Mouse (Mus musculus) layer of hippocampus, adult 9-11 months (tissue): Measurements from ENCODE around the gene Hnrnpk.
"Not testable (repeated sequence)": the region's sequence is repeated elsewhere in the genome, so short reads cannot be mapped to it uniquely, and the experiment has no call there.

ENCODE experiments used
- DNase-seq: peaks from one replicate; pipeline ENCODE4 v3.0.0; 2022

Hnrnpk gene

GRCm38 (mm10) chr13:58388379-58388778 is 14.8 kb downstream of the Hnrnpk start:
- no peak for DNase-seq

GRCm38 (mm10) chr13:58387948-58388347 is 15.2 kb downstream of the Hnrnpk start:
- peak; percentile 57 for DNase-seq

- no peak for DNase-seq
These were observed 17.6 kb downstream of the Hnrnpk start for GRCm38 (mm10) chr13:58385547-58385920.

GRCm38 (mm10) chr13:58384779-58385546 is 18.2 kb downstream of the Hnrnpk start, which contains the start of gene 2210016F16Rik:
2210016F16Rik (minus strand) TSS chr13:58385225.
- DNase-seq = peak; percentile 47

GRCm38 (mm10) chr13:58384371-58384770 is 18.8 kb downstream of the Hnrnpk start:
- DNase-seq = no peak

- no peak for DNase-seq
These were observed 30.0 kb downstream of the Hnrnpk start for GRCm38 (mm10) chr13:58373153-58373470.

GRCm38 (mm10) chr13:58372278-58373152 is 30.6 kb downstream of the Hnrnpk start:
- no peak for DNase-seq

GRCm38 (mm10) chr13:58368835-58369234 is 34.3 kb downstream of the Hnrnpk start:
- DNase-seq = no peak

GRCm38 (mm10) chr13:58367641-58368040 is 35.5 kb downstream of the Hnrnpk start:
- DNase-seq = no peak

GRCm38 (mm10) chr13:58366373-58366772 is 36.8 kb downstream of the Hnrnpk start:
- DNase-seq = no peak

GRCm38 (mm10) chr13:58365179-58365578 is 38.0 kb downstream of the Hnrnpk start:
- not testable (repeated sequence) for DNase-seq

GRCm38 (mm10) chr13:58364353-58365175 is 38.6 kb downstream of the Hnrnpk start:
- no peak for DNase-seq

GRCm38 (mm10) chr13:58359304-58359653 is 43.9 kb downstream of the Hnrnpk start:
- DNase-seq = no peak

GRCm38 (mm10) chr13:58358629-58359303 is 44.4 kb downstream of the Hnrnpk start, which contains the start of gene Kif27:
Kif27 (minus strand) TSS chr13:58359122.
- peak; percentile 52 for DNase-seq

GRCm38 (mm10) chr13:58352996-58353395 is 50.1 kb downstream of the Hnrnpk start:
- no peak for DNase-seq

- DNase-seq = no peak
These were observed 52.5 kb downstream of the Hnrnpk start for GRCm38 (mm10) chr13:58350606-58351005.

- DNase-seq = peak; percentile 17
These were observed 58.6 kb downstream of the Hnrnpk start for GRCm38 (mm10) chr13:58344505-58344904.
